ENCODE assay signal across 13 mouse cellular contexts in the genomic region with DNA sequence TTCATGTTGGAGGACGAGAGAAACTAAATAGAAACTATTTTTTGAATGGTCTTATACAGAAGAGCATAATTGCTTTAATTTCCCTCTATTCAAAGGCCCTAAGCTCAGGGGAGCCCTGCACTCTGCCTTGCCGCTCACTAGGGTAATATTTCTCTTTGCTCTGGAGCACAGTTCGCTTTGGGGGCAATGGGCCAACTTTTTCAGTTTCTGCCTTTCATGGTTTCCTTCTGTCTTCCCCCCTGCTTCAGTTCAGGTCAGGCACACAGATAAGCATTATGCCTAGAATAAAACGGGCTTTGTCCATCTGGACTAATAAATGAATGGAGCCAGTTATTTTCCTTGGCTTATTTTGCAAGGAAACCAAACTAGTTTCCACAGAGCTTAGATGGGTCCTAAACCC. TPM values are rescaled to one million over a fixed set of nuclear protein-coding genes. Genes with fewer than 3 reads are reported as not detected.
DNase-seq lines count a peak whose midpoint lies in the region; ATAC-seq and TF ChIP-seq lines count a peak whose summit lies in the region.
"Had no signal": no experiment of that assay in that cellular context is flagged by ENCODE, and none has a peak within 500 bp of the region (broad histone marks: within the 10 kb centered on the region; RNA-seq: fewer than 3 reads in every experiment).

No protein-coding gene starts in this region.

- H3K4me3 ChIP-seq in hindbrain, postnatal 0 days (ENCODE audit: low read length), result no peak overlapping the region
- H3K4me3 ChIP-seq in hindbrain, embryonic 10.5 days, result no peak overlapping the region
- no peak overlapping the region for H3K4me3 ChIP-seq in neural tube, embryonic 13.5 days
- H3K4me3 ChIP-seq in neural tube, embryonic 15.5 days (replicated peaks), result no peak overlapping the region
- H3K4me3 ChIP-seq in limb, embryonic 13.5 days, result no peak overlapping the region
- H3K4me3 ChIP-seq: embryonic facial prominence, embryonic 13.5 days had no signal

- no peaks in the 10 kb centered on the region for H3K27me3 ChIP-seq in hindbrain, postnatal 0 days (ENCODE audit: insufficient read depth, low read length)
- no peaks in the 10 kb centered on the region for H3K27me3 ChIP-seq in hindbrain, embryonic 10.5 days (ENCODE audit: insufficient read depth, poor library complexity, severe bottlenecking)
- H3K27me3 ChIP-seq in neural tube, embryonic 13.5 days, result no peaks in the 10 kb centered on the region
- H3K27me3 ChIP-seq in neural tube, embryonic 15.5 days (replicated peaks), result no peaks in the 10 kb centered on the region
- H3K27me3 ChIP-seq in limb, embryonic 13.5 days, result no peaks in the 10 kb centered on the region
- H3K27me3 ChIP-seq: embryonic facial prominence, embryonic 13.5 days had no signal

- no peak overlapping the region for H3K27ac ChIP-seq in hindbrain, postnatal 0 days
- H3K27ac ChIP-seq in hindbrain, embryonic 10.5 days, result no peak overlapping the region
- H3K27ac ChIP-seq in neural tube, embryonic 13.5 days (replicated peaks), result peak overlapping the region; percentile 38; the same call in 1 of the 2 replicates
- H3K27ac ChIP-seq in neural tube, embryonic 15.5 days (replicated peaks), result no peak overlapping the region
- no peak overlapping the region for H3K27ac ChIP-seq in limb, embryonic 13.5 days
- H3K27ac ChIP-seq: embryonic facial prominence, embryonic 13.5 days had no signal

- H3K4me2 ChIP-seq in hindbrain, postnatal 0 days (ENCODE audit: low read depth, low read length), result no peak overlapping the region
- no peak overlapping the region for H3K4me2 ChIP-seq in neural tube, embryonic 13.5 days
- H3K4me2 ChIP-seq in neural tube, embryonic 15.5 days, result no peak overlapping the region
- no peak overlapping the region for H3K4me2 ChIP-seq in limb, embryonic 13.5 days (replicated peaks)
- H3K4me2 ChIP-seq: embryonic facial prominence, embryonic 13.5 days; midbrain, embryonic 11.5 days had no signal

- no peaks in the 10 kb centered on the region for H3K36me3 ChIP-seq in hindbrain, postnatal 0 days (ENCODE audit: insufficient read depth, low read length)
- H3K36me3 ChIP-seq in hindbrain, embryonic 10.5 days, result no peaks in the 10 kb centered on the region
- H3K36me3 ChIP-seq in neural tube, embryonic 13.5 days, result no peaks in the 10 kb centered on the region
- no peaks in the 10 kb centered on the region for H3K36me3 ChIP-seq in neural tube, embryonic 15.5 days
- H3K36me3 ChIP-seq in limb, embryonic 13.5 days, result no peaks in the 10 kb centered on the region
- H3K36me3 ChIP-seq: embryonic facial prominence, embryonic 13.5 days; G1E had no signal

- TF ChIP-seq CTCF in hindbrain, postnatal 0 days (IDR thresholded peaks at IDR 0.05; ENCODE audit: low read depth), result no peak

- ATAC-seq in hindbrain, postnatal 0 days, result no peak
- peak; percentile 47; the same call in 1 of the 2 replicates for ATAC-seq in neural tube, embryonic 13.5 days (ENCODE audit: low read depth)
- no peak; the same call in 1 of the 2 replicates for ATAC-seq in neural tube, embryonic 15.5 days (ENCODE audit: low FRiP score)
- ATAC-seq in limb, embryonic 13.5 days (ENCODE audit: low FRiP score, low read depth), result peak; percentile 55

- no peaks in the 10 kb centered on the region for H3K9me3 ChIP-seq in hindbrain, postnatal 0 days (ENCODE audit: low read length)
- no peaks in the 10 kb centered on the region for H3K9me3 ChIP-seq in hindbrain, embryonic 10.5 days
- H3K9me3 ChIP-seq in neural tube, embryonic 13.5 days, result no peaks in the 10 kb centered on the region
- no peaks in the 10 kb centered on the region for H3K9me3 ChIP-seq in neural tube, embryonic 15.5 days (replicated peaks)
- H3K9me3 ChIP-seq in limb, embryonic 13.5 days, result no peaks in the 10 kb centered on the region
- H3K9me3 ChIP-seq: embryonic facial prominence, embryonic 13.5 days had no signal

- H3K4me1 ChIP-seq in hindbrain, postnatal 0 days (ENCODE audit: insufficient read depth, low read length), result no peaks in the 10 kb centered on the region
- H3K4me1 ChIP-seq in hindbrain, embryonic 10.5 days (replicated peaks), result 0 out of 2 replicates have a peak, but pooled peaks cover 3% of the 10 kb centered on the region
- H3K4me1 ChIP-seq in neural tube, embryonic 13.5 days (replicated peaks), result peaks cover 11% of the 10 kb centered on the region; the same call in 1 of the 2 replicates
- peaks cover 7% of the 10 kb centered on the region for H3K4me1 ChIP-seq in neural tube, embryonic 15.5 days
- peaks cover 26% of the 10 kb centered on the region for H3K4me1 ChIP-seq in limb, embryonic 13.5 days
- H3K4me1 ChIP-seq: embryonic facial prominence, embryonic 13.5 days had no signal

- WGBS in hindbrain, postnatal 0 days, result 44% methylated on average over 4 of the region's 4 CpGs
- WGBS in hindbrain, embryonic 10.5 days, result 68% methylated on average over 4 of the region's 4 CpGs
- WGBS in neural tube, embryonic 13.5 days, result 32% methylated on average over 4 of the region's 4 CpGs
- 33% methylated on average over 4 of the region's 4 CpGs for WGBS in neural tube, embryonic 15.5 days
- 28% methylated on average over 4 of the region's 4 CpGs for WGBS in limb, embryonic 13.5 days

- no peak overlapping the region for H3K9ac ChIP-seq in hindbrain, postnatal 0 days (replicated peaks; ENCODE audit: low read length)
- no peak overlapping the region for H3K9ac ChIP-seq in neural tube, embryonic 13.5 days
- no peak overlapping the region for H3K9ac ChIP-seq in neural tube, embryonic 15.5 days (replicated peaks)
- H3K9ac ChIP-seq in limb, embryonic 13.5 days, result no peak overlapping the region
- H3K9ac ChIP-seq: embryonic facial prominence, embryonic 13.5 days had no signal

- DNase-seq in cerebellum, postnatal 10 days, result peak; percentile 49 to 60
- no peak for DNase-seq in cerebellum, adult 8-10 months
- peak; percentile 54 for DNase-seq in hindbrain, postnatal 0 days (ENCODE audit: low spot score)
- no peak for DNase-seq in hindbrain, embryonic 10.5 days (ENCODE audit: low spot score)
- no peak for DNase-seq in spleen, postnatal 14 days (ENCODE audit: low spot score in 2 of 2)
- DNase-seq: cerebellum, adult 18-20 months; lung, adult 18-20 months had no signal

RNA-seq across cellular contexts. Expression of a gene that starts 21.7 kb away (rescaled TPM):
- 0.40 and 4.9 TPM in 2 replicates for total RNA-seq in hindbrain, postnatal 0 days (2014; rRNA removed)
- polyA plus RNA-seq in hindbrain, postnatal 0 days (2015; fragmentation: Nextera tagmentation; extraction: Ambion mirVana), result 0.65 and 1.1 TPM in 2 replicates
- polyA plus RNA-seq in hindbrain, embryonic 10.5 days (2016; fragmentation: Nextera tagmentation; extraction: Ambion mirVana), result 0.85 and 3.5 TPM in 2 replicates
- polyA plus RNA-seq in neural tube, embryonic 13.5 days (2015; fragmentation: Nextera tagmentation; extraction: Ambion mirVana), result 0.39 and 0.59 TPM in 2 replicates
- 0.46 and 2.0 TPM in 2 replicates for polyA plus RNA-seq in neural tube, embryonic 15.5 days (2015; fragmentation: Nextera tagmentation; extraction: Ambion mirVana)
- 2.2 and 5.1 TPM in 2 replicates for polyA plus RNA-seq in limb, embryonic 13.5 days (2015; fragmentation: Nextera tagmentation; extraction: Ambion mirVana)
- total RNA-seq: G1E had no signal
- polyA plus RNA-seq: G1E had no signal

Comparison
In these comparisons a context has a peak if more than half of its experiments do, and no peak if none do; other contexts are left out.
1. DNase-seq: peak in cerebellum, postnatal 10 days (2 of 2) and hindbrain, postnatal 0 days (single experiment); none in cerebellum, adult 8-10 months (single experiment), hindbrain, embryonic 10.5 days (single experiment) and spleen, postnatal 14 days (0 of 2).
2. ATAC-seq: peak in neural tube, embryonic 13.5 days (single experiment) and limb, embryonic 13.5 days (single experiment); none in hindbrain, postnatal 0 days (single experiment) and neural tube, embryonic 15.5 days (single experiment).